Comparison of ENCODE assay signal across 25 mouse cellular contexts in genomic region chr11:19911216-19911615, GRCm38 (mm10).
"Had no signal": no experiment of that assay in that cellular context is flagged by ENCODE, and none has a peak within 500 bp of the region (broad histone marks: within the 10 kb centered on the region; RNA-seq: fewer than 3 reads in every experiment).

No protein-coding gene starts in this region.

- H3K9me3 ChIP-seq: heart, embryonic 15.5 days; intestine, embryonic 15.5 days; limb, embryonic 10.5 days; liver, embryonic 15.5 days had no signal

- H3K27me3 ChIP-seq: heart, embryonic 13.5 days; heart, embryonic 15.5 days; hindbrain, embryonic 12.5 days; intestine, embryonic 15.5 days; kidney, embryonic 15.5 days; limb, embryonic 12.5 days; liver, embryonic 13.5 days; liver, embryonic 15.5 days had no signal

- H3K9ac ChIP-seq: heart, embryonic 13.5 days; heart, embryonic 15.5 days; hindbrain, embryonic 12.5 days; hindbrain, embryonic 14.5 days; intestine, embryonic 15.5 days; kidney, embryonic 15.5 days; limb, embryonic 12.5 days; liver, embryonic 13.5 days; liver, embryonic 15.5 days had no signal

- H3K4me1 ChIP-seq: heart, embryonic 15.5 days; hindbrain, embryonic 10.5 days; hindbrain, embryonic 12.5 days; intestine, embryonic 15.5 days; kidney, embryonic 15.5 days; limb, embryonic 10.5 days; limb, embryonic 12.5 days; liver, embryonic 15.5 days had no signal

- H3K4me3 ChIP-seq: gastrocnemius, adult 2 months; heart, adult 2 months; heart, embryonic 13.5 days; heart, embryonic 15.5 days; hindbrain, embryonic 10.5 days; hindbrain, embryonic 12.5 days; intestine, embryonic 15.5 days; kidney, embryonic 15.5 days; limb, embryonic 10.5 days; limb, embryonic 12.5 days; liver, embryonic 13.5 days; liver, embryonic 15.5 days had no signal

- H3K36me3 ChIP-seq: heart, embryonic 13.5 days; heart, embryonic 15.5 days; hindbrain, embryonic 10.5 days; hindbrain, embryonic 12.5 days; intestine, embryonic 15.5 days; kidney, embryonic 15.5 days; limb, embryonic 10.5 days; limb, embryonic 12.5 days; liver, embryonic 13.5 days; liver, embryonic 15.5 days had no signal

- H3K27ac ChIP-seq: gastrocnemius, adult 2 months; heart, adult 2 months; heart, embryonic 13.5 days; heart, embryonic 15.5 days; hindbrain, embryonic 10.5 days; hindbrain, embryonic 12.5 days; hindbrain, embryonic 14.5 days; intestine, embryonic 15.5 days; kidney, embryonic 15.5 days; kidney, postnatal 0 days; limb, embryonic 10.5 days; limb, embryonic 12.5 days; liver, embryonic 13.5 days; liver, embryonic 15.5 days had no signal

- DNase-seq: gastrocnemius, adult 2 months; gastrocnemius, postnatal 10 days; gastrocnemius, postnatal 25 days; heart, adult 2 months; heart, postnatal 14 days; heart, postnatal 4 days; kidney, adult 18-20 months; kidney, adult 9 months; kidney, postnatal 14 days; kidney, postnatal 36 days; layer of hippocampus, adult 9-11 months; layer of hippocampus, postnatal 36 days; liver; liver, embryonic 13.5 days had no signal
